Mouse (Mus musculus) liver, adult (tissue): Measurements from ENCODE around the gene Cd37.

ENCODE experiments used
- GATA4 ChIP-seq: IDR thresholded peaks from 2 replicates; pipeline ENCODE4 v1.6.1; 2014; ENCODE audit warnings: mild to moderate bottlenecking, low read length; ENCODE audit not compliant: insufficient replicate concordance

The Cd37 gene

GRCm38 (mm10) chr7:45240633-45241388 lies 1.9 kb upstream of the Cd37 start, which contains the start of gene Slc6a16:
Gene Slc6a16, plus strand, starts transcription at chr7:45241085.
- TF ChIP-seq GATA4, result no peak

- TF ChIP-seq GATA4, result no peak
These were observed 1.2 kb upstream of the Cd37 start for GRCm38 (mm10) chr7:45240109-45240508.

GRCm38 (mm10) chr7:45237747-45238699 lies 892 bp downstream of the Cd37 start:
- TF ChIP-seq GATA4, result no peak

- TF ChIP-seq GATA4, result no peak
These were observed 3.2 kb downstream of the Cd37 start for GRCm38 (mm10) chr7:45235656-45236180.

GRCm38 (mm10) chr7:45234922-45235571 lies 3.9 kb downstream of the Cd37 start:
- no peak for TF ChIP-seq GATA4

- no peak for TF ChIP-seq GATA4
These were observed 4.5 kb downstream of the Cd37 start for GRCm38 (mm10) chr7:45234333-45234841.

- TF ChIP-seq GATA4, result no peak
These were observed 5.2 kb downstream of the Cd37 start for GRCm38 (mm10) chr7:45233580-45234332.

GRCm38 (mm10) chr7:45232716-45233465 lies 6.0 kb downstream of the Cd37 start:
- no peak for TF ChIP-seq GATA4

GRCm38 (mm10) chr7:45231941-45232340 lies 7.0 kb downstream of the Cd37 start:
- TF ChIP-seq GATA4, result no peak

GRCm38 (mm10) chr7:45231192-45231591 lies 7.7 kb downstream of the Cd37 start:
- TF ChIP-seq GATA4, result no peak

GRCm38 (mm10) chr7:45229459-45230203 lies 9.3 kb downstream of the Cd37 start:
- no peak for TF ChIP-seq GATA4

GRCm38 (mm10) chr7:45229046-45229445 lies 9.9 kb downstream of the Cd37 start:
- TF ChIP-seq GATA4, result no peak

- TF ChIP-seq GATA4, result no peak
These were observed 10.4 kb downstream of the Cd37 start for GRCm38 (mm10) chr7:45228548-45228947.

- no peak for TF ChIP-seq GATA4
These were observed 12.5 kb downstream of the Cd37 start for GRCm38 (mm10) chr7:45226421-45226820.
